Comparison of ENCODE assay signal across 13 mouse cellular contexts in the genomic region with DNA sequence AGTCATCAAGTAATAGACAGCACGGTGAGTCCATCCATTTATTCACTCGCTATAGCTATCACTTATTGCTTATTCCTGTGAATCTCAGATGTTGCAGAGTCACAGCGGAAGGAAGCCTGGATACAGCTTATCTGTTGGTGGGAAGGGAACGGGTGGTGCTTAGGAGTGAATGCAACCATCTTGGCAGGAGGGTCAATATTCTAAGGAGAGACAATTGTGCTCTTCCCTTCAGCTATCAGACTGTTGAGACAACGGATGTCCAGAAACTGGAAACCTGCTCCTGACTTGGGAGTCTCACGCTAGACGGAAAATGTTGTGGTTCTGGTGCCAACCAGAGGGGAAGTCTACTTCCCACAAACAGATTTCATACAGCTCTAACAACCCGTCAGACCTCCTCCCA.
"Had no signal": no experiment of that assay in that cellular context is flagged by ENCODE, and none has a peak within 500 bp of the region (broad histone marks: within the 10 kb centered on the region; RNA-seq: fewer than 3 reads in every experiment).

No protein-coding gene starts in this region.

- DNase-seq: kidney, adult 2 months; kidney, postnatal 25 days; layer of hippocampus, postnatal 36 days; liver, embryonic 13.5 days; midbrain, embryonic 14.5 days; right cerebral cortex, postnatal 4 days; thymus, postnatal 25 days had no signal

- H3K4me3 ChIP-seq: left cerebral cortex, adult 2 months; liver, embryonic 13.5 days; lung, embryonic 15.5 days had no signal

- H3K27me3 ChIP-seq: liver, embryonic 13.5 days; lung, embryonic 15.5 days had no signal

- H3K36me3 ChIP-seq: liver, embryonic 13.5 days; lung, embryonic 15.5 days had no signal

- H3K27ac ChIP-seq: kidney, postnatal 0 days; left cerebral cortex, adult 2 months; liver, embryonic 13.5 days; macrophage had no signal

- H3K4me2 ChIP-seq: liver, embryonic 13.5 days; lung, embryonic 15.5 days; midbrain, embryonic 11.5 days had no signal

- ATAC-seq: intestine, postnatal 0 days had no signal

- H3K9ac ChIP-seq: liver, embryonic 13.5 days; lung, embryonic 15.5 days had no signal

- H3K9me3 ChIP-seq: liver, embryonic 13.5 days; lung, embryonic 15.5 days had no signal
